Mouse (Mus musculus) retina, embryonic 14.5 days (tissue): ENCODE measurements around the gene Kif11.

Experiments used
- DNase-seq: peaks from one replicate; pipeline ENCODE4 v3.0.0-alpha.2; 2015; ENCODE audit warnings: low spot score

The Kif11 gene

DNA sequence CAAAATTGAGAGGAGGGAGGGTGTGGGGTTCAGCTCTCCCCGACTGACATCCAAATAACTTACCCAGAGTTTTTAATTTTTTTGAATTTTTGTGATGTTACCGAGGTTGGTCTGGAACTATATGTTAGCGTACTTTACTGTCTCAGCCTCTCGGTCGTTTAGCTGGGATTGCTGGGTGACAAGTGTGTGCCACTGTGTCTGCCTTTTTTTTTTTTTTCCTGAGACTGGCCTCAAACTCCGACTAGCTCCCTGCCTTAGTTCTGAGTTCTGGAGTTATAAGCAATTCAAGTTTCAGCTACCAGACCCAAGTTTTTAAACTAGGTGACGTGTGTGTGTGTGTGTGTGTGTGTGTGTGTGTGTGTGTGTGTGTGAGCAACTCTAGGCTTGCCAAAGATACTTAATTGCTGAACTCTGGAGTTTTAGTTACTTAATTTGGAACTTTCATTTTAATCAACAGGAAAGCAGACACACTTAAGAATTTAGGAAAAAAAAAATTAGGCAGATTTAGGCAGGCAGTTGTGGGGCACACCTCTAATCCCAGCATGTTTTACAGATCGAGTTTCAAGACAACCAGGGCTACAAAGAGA lies 1.3 kb downstream of the Kif11 start:
- no peak for DNase-seq

DNA sequence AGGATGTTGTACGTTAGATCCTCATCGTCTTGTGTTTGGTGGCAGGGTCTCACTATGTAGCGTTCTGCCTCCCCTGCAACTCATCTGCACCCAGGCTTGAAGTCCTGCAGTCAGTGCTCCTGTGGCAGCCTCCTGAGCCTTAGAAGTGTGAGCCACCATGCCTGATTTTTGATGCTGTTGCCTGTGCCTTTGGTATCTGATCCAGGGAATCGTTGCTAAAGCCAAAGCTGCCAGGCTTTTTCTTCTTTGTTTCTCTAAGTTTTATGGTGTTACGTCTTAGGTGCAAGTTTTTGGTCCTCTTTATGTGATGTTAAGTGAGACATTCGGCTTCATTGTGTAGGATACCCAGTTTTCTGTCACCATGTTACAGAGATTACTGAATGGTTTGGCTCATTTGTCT lies 2.6 kb downstream of the Kif11 start:
- no peak for DNase-seq

DNA sequence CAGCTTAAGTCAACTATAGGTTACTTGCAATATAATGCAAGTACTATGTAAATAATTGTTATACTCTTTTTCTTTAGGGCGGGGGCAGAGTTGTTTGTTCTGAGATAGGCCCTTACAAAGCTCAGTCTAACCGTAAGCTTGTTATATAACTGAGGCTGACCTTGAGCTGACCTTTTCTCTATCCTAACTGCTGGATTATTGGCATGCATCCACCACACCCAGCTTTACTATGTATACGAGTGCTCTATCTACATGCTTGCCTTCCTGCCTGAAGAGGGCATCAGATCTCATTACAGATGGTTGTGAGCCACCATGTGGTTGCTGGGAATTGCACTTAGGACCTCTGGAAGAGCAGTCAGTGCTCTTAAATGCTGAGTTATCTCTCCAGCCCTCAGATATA lies 9.9 kb downstream of the Kif11 start:
- DNase-seq, result no peak

DNA sequence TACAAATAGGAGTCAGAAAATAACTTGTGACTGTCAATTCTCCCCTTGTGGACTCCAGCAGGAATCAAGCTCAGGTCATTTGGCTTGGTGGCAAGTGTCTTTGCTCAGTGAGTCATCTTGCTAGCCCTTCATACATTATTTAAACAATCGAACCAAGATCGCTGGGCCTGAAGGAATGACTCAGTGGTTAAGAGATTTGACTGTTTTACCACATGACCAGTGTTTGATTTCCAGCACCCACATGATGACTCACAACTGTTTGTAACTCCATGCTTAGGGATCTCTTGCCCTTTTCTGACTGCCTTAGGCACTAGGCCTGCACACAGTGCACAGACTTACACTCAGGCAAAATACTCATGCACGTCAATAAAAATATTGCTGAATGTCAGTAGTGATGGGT lies 15.7 kb downstream of the Kif11 start:
- no peak for DNase-seq

DNA sequence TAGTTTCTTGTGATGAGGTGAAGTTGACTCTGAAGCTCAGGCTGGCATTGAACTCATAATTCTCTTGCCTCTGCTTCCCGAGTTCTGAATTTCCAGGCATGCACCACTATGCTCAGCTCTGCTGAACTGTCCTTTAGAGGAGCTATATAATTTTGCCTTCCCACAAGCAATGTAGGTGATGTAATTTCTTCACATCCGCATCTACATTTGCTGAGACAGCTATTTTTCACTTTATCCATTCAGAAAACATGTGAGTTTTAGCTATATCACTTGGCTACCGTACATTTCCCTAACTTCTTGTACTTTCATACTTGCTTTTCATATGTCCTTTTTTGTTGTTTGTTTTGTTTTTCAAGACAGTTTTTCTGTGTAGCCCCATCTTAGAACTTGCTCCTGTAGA lies 20.1 kb downstream of the Kif11 start:
- DNase-seq, result no peak

DNA sequence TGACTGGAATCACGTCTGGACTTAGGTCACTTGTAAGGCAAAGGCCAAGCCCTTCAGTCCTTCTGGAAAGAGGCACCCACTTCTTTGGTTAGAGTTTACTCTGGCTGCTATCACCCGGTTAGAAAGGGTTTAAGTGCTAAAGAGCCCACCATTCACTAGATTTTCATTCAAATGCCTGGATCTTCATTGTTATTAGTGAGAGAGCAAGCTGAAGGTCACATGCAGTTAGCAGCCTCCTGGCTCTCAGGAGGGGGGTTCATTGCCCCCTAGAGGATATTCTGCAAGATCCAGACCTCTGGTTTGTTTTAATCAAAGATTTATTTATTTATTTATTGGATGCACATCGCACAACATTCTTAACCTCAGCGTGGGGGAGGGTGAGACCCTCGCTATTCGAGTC lies 24.7 kb downstream of the Kif11 start:
- DNase-seq, result no peak

DNA sequence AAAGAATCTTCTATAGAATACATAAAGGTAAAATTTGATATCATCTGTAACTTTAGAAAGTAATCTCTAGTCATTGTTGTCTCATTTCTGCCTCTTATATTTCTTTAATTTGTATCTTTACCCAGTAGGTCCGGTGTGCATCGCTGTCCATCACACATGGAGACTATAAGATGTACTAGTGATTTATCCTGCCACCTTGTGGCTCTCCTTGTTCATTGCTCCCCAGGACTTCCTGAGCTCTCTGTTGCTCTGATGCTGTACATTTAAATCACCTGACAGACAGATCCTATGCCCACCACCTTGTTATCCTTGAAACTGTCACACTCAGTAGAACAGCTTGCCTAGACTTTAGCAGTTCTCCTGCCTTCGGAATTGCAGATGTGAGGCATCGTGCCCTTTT lies 42.1 kb downstream of the Kif11 start:
- peak; percentile 62 for DNase-seq

DNA sequence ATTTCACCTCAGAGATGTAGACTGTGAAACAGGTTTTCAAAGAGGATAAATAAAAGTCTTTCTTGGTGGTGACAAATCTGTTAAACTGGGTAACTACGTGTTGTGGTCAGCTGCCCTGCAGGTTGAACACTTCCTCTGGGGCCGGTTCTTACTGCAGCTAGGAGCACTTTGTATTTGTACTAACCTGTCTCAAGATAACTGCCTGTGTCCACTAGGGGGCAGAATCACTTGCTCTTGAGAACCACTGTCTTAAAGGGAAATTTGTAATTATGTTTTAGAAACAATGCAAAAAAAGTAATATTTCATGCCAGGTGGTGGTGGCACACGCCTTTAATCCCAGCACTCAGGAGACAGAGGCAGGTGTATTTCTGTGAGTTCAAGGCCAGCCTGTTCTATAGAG lies 43.4 kb downstream of the Kif11 start:
- DNase-seq, result peak; percentile 81

DNA sequence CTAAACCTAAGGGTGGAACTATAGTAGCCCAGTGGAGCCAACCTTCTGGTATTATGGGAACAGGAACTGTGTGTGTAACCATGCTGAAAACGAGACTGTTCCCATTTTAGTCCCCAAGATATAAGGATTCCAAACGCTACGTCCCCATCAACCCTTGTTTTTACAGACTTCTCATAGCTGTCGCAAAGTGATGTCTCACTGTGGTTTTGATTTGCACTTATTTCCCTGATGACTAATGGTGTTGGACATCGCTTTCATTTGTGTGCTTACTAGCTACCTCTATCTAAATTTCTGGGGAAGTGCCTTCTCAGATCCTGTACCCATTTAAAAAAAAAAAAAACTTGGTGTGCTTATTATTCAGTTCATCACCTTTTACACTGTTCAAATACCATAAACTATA lies 52.4 kb downstream of the Kif11 start:
- DNase-seq, result no peak

DNA sequence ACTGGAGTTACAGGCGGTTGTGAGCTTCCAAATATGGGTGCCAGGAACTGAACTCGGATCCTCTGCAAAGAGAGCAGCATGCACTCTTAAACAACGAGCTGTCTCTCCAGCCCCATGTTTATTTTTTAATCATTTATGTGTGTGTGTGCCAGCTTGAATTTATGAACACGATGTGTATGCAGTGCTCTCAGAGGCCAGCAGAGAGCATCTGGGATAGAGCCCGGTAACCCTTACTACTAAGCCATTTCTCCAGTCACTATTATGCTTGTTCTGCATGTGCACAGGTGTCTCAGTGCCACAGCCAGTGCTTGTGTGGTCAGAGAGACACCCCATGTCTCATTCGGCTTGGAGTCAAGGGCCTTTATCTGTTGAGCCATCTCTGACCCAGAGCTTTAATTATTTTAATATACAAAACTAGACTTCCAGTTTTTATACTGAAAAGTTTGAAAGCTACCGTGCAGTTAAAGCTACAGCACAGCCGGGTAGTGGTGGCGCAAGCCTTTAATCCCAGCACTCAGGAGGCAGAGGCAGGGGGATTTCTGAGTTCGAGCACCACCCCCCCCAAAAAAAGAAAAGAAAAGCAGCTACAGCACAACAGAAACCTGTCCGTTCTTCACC lies 55.0 kb downstream of the Kif11 start:
- DNase-seq, result no peak

DNA sequence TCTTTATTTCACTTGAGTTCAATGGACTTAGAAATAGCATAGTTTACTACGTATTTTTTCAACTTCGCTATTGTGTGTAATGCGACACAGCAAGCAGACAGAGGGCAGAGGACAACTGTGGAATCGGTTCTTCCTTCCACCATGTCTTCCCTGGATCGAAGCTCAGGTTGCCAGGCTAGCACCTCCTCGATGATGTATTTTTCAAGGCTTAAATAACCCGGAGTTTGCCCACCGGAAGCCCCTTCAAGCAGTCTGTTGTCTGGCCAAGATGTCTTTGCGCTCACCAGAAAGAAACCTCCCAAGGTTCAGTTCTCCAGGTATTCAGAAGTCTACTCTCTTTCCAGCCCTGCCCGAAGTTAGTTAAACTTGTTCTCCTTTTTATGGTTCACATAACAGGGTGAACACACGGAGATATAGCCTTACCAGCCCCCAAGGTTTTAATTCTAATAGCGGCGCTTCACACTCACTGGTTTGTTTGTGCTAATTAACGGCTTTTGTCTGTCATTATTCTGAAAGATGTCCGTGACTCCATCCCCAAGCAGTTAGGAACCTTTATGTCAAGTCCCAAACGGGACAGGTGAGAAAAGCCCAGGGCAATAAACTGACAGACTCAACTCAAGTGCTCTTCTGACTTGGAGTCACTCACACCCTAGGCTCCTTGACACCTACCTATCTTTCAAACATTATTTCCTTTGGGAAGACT lies 56.8 kb downstream of the Kif11 start:
- DNase-seq, result peak; percentile 8

DNA sequence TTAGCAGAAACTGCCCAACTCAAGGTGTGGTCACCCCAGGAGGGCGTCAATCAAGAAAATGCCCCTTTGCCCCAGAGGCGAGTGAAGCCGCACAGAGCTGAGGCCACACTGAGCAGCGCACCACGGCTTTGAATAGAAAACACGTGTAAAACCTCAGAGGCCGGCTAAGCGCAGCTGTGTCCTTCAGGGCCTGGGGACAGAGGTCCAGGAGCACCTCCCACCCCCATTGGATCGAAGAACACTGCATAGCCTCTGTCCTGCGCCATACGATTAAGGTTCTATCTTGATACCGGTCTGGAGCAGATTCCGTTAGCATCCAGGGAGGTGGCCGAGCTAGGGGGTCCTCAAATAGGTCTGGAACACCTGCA lies 57.7 kb downstream of the Kif11 start:
- DNase-seq, result peak; percentile 44

DNA sequence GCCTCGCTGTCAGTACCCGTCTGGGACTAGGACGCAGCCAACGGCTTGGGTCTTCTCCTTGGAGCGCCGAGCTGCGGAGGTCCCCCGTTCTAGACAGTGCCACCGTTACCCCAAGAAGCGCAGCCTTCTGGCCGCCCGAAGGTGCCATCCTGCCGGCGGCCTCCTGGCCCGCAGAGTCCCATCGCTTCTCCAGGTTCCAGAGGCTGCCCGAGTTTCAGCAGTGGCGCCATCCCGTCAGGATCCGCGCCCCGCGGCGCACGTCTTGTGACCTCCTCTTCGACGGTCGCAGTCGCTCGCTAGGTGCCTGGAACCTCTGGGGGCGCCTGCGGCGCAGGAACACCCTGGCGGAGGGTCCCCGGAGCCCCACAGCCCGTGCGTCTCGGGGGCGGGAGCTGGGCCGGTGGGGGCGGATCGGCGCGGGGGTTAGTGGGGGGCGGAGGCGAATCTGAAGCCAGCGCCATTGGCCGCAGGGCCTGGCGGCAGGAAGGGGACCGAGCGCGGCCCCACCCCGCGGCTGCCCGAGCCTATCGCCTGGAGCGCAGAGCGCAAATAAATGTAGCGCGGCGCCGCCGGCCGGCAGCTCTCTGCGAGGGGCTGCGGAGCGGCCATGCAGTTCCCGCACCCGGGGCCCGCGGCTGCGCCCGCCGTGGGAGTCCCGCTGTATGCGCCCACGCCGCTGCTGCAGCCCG lies 58.2 kb downstream of the Kif11 start, which contains the start of gene Hhex:
Gene Hhex (plus strand): TSS at position 548 of the 689 bp plus-strand sequence.
- DNase-seq, result peak; percentile 50

DNA sequence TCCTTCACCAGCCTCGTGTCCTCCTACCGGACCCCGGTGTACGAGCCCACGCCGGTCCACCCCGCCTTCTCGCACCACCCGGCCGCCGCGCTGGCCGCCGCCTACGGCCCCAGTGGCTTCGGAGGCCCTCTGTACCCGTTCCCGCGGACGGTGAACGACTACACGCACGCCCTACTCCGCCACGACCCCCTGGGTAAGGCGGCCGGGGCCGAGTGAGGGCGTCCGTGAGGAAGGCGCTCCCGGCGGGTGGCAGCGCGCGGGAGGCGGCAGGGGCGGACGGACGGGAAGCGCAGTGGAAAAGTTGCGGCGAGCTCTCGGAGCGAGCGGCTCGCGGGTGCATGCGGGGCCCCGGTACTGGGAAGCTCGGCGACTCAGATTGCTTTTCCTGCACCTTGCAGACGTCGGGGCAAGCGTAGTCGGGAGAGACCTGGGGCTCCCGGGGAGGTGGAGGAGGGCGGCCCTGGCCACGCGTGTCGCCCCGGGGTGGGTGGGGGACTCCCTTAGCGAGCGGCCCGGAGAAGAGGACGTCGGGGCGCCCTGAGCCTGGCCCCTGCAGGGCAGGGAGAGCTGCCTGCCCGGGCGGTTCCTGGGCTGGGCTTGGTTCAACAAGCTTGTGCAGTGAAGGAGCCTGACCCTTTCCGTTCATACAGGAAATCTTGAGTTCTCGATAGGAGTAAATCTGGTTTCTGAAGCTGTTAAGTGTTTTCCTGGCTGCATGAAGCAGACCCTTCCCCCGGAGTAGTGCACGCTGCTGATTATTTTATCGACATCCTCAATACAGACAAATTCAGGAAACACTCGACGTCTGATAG lies 59.0 kb downstream of the Kif11 start:
- peak; percentile 31 for DNase-seq

DNA sequence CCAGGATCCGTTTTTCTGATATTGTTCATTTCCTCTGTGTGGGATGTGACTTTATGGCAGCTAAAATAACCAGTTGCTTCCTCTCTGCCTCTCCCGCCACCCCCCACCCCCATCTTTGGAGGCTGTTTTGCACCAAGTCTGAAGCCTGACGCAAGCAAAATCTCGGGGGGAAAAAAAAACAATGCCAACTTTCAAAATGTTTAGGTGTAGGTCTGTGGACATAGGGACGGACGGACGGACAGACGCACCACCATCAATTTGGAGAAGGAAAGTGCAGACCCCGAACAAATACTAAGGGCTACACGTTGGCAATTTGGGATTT lies 59.6 kb downstream of the Kif11 start:
- no peak for DNase-seq

DNA sequence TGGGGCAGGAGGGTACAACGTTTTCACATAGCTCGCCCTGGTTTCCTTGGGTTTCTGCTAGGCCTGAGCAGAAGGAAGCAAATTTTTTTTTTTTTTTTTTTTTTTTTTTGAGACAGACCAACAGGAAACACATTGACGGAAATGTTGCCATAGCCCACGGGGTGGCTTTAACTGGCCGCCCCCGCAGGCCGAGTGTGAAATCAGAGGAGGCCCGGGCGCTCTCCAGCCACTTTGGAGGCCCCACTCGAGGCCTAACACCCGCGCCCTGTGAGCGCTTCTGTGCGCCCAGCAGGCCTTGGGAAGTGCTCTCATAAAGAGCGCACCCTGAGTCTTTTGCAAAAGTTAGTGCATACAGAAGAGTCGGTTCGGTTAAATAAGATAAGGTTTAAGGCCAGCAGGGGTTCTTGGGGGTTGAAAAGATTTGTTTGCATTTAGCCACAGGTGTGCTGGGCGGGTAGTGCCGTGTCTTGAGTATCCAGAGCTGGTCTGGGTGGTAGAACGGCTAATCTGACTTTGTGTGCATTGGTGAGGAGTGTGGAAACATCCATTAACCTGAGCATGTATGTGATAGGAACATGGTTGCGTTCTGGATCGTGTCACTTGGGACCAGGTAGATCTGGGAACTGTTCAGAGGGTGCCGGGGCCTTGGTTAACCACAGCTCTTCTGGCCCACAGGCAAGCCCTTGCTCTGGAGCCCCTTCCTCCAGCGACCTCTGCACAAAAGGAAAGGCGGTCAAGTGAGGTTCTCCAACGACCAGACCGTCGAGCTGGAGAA lies 60.5 kb downstream of the Kif11 start:
- peak; percentile 23 for DNase-seq

DNA sequence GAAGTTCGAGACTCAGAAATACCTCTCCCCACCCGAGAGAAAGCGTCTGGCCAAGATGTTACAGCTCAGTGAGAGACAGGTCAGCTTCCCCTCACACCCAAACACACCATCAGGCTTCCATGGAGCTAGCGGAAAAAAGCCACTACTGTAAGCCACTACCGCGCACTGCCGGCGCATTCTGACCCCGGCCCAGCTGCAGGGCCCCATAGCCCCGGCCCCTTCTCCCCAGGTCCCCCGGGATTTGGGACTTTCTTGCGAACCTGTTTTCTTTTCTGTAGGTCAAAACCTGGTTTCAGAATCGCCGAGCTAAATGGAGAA lies 61.0 kb downstream of the Kif11 start:
- peak; percentile 12 for DNase-seq

DNA sequence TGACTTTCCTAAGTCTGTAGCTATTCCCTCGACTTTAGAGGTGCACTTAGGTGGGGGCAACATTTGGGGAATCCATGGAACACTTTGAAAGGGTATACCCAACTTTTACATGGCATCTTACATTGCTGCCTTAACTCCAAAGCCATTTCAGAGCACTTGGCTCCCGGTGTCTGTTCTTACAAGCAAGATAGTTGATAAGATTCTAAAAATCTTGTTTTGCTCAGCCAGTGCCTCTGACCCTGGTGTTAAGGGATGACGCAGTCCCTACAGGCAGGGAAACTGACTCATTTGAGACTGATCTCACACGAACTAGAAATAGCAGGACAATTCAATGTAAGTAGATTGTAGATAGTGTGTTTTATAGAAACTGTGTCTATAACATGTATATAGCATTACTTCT lies 64.0 kb downstream of the Kif11 start:
- no peak for DNase-seq

DNA sequence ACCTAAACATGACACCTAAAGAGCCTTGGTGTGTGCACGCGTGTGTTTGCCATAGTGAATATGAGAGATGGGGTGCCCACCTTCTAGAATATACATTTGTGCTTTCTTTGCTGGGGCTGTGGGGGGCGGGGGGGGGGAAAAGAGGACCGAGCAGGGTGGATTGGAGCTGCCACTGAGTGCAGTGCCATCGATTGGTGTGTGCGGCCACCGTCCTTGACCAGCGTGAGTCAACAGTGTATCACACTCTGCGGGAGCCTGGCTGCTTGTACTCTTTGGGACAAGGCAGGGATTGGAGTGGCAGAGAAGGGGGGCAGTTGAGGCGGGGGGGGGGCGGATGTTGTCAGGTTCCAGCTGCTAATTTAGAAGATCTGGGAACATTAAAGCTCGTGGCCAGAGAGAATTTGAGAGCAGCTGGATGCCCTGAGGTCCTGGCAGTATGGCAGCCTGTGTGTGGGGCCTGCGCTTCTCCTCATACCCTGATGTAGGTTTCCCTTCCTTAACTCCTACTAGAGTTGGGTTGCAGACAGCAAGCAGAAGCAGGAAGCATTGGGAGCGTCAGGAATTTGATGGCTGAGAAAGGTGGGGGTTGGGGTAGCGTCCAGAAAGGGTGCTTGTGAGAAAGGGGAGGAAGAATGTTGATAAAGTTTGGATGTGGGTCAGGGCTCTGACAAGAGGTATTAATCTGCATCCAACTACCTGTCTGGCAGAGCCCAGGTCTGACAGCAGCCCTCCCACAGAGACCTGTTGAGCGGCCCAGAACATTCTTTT lies 64.7 kb downstream of the Kif11 start:
- no peak for DNase-seq

DNA sequence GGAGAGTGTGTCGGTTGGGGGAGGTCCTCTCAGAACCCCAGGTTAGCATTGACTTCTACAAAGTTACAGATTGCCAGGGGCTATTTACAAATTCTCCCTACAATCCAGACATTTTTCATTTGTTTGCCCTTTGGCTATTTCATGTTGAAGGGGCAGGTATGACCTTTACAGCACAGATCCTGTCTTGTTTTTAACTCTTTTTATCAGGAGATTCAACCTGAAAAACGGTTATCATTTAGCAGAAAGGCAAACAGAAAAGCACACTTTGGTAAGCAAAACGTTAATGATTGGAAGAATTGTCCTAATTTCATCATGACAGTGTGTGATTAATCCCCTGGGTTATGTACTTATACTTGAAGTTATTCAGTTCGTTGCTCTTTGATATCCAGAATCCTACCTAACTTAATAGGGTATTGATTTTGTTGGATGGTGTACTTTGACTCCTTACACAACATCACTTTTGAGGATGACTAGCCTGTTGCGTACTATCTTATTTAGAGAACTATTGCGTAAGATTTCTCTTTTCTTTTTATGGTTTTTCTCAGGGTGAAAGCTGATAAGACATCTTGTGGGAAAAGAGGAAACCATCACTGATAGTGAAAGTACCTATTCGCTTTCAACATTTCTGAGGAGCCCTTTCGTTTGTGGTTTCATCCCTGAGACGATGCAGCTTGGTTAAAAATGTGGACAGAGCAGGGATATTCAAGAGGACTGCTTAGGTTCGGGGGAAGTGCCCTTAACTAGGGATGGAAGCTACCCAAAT lies 66.5 kb downstream of the Kif11 start:
- DNase-seq, result no peak
